Mouse (Mus musculus) forebrain, postnatal 0 days (tissue): Measurements from ENCODE around the gene Trp53i11. TPM values are rescaled to one million over a fixed set of nuclear protein-coding genes. Genes with fewer than 3 reads are reported as not detected.

Experiments used
- ATAC-seq: fragments of 200-750 bp; cut with Nextera tagmentation; 2 replicates; pipeline ENCODE4 v1.8.0; 2017; ENCODE audit warnings: mild to moderate bottlenecking, moderate library complexity
- DNase-seq: peaks from one replicate; pipeline ENCODE4 v3.0.0-alpha.2; 2015
- H3K27ac ChIP-seq: fragments of 300-500 bp; sonication (generic); 2 replicates; pipeline ENCODE4 v1.5.1; 2014; ENCODE audit warnings: low read depth, mild to moderate bottlenecking, antibody characterized with exemption, low read length, moderate library complexity, mixed read lengths
- H3K27me3 ChIP-seq: fragments of 300-500 bp; sonication (generic); 2 replicates; pipeline ENCODE4 v1.6.1; 2014; ENCODE audit warnings: mild to moderate bottlenecking, low read length, mixed read lengths; ENCODE audit not compliant: insufficient read depth
- H3K36me3 ChIP-seq: fragments of 300-500 bp; sonication (generic); 2 replicates; pipeline ENCODE4 v1.6.1; 2014; ENCODE audit warnings: mild to moderate bottlenecking, moderate library complexity; ENCODE audit not compliant: insufficient read depth
- H3K4me1 ChIP-seq: fragments of 300-500 bp; sonication (generic); 2 replicates; pipeline ENCODE4 v1.6.1; 2014; ENCODE audit warnings: antibody characterized with exemption; ENCODE audit not compliant: insufficient read depth
- H3K4me2 ChIP-seq: fragments of 300-500 bp; sonication (generic); 2 replicates; pipeline ENCODE4 v1.6.1; 2014; ENCODE audit warnings: low read depth, mild to moderate bottlenecking, moderate library complexity
- H3K4me3 ChIP-seq: fragments of 300-500 bp; sonication (generic); 2 replicates; pipeline ENCODE4 v1.5.1; 2014; ENCODE audit warnings: low read depth, low read length, mixed read lengths
- H3K9ac ChIP-seq: fragments of 300-500 bp; sonication (generic); 2 replicates; pipeline ENCODE4 v1.6.1; 2014; ENCODE audit warnings: mild to moderate bottlenecking
- H3K9me3 ChIP-seq: fragments of 300-500 bp; sonication (generic); 2 replicates; pipeline ENCODE4 v1.6.1; 2016; ENCODE audit warnings: low read length
- CTCF ChIP-seq: sonication (generic); IDR thresholded peaks from 2 replicates; pipeline ENCODE4 v1.5.1; 2016; ENCODE audit warnings: antibody characterized with exemption, control low read depth, low read depth
- WGBS: fragments of 180-500 bp; shearing (Covaris S2); extraction: QIAGEN DNeasy Blood & Tissue Kit; methylation state at CpG from one replicate; pipeline ENCODE4 v1.1.7; 2014; 5-methylcytosine and 5-hydroxymethylcytosine counted together
- polyA plus RNA-seq: library from polyadenylated mRNA; unstranded; fragments of >200 nt; fragmentation: Nextera tagmentation; extraction: Ambion mirVana; gene quantifications from 2 replicates; pipeline ENCODE4 v1.2.1, GENCODE M21; 2015
- total RNA-seq: library from RNA; depleted of rRNA; stranded (reverse); fragments of >200 nt; gene quantifications from 2 replicates; pipeline ENCODE4 v1.2.3, GENCODE M21; 2014; rRNA removed

Gene Trp53i11
- total and polyA plus RNA-seq, 2 experiments from 2014 or later, result 95.2 to 132 TPM

- WGBS, result 53% methylated on average over 1 of the region's 1 CpGs
- Histone ChIP-seq H3K4me3 (no peak overlapping the region), H3K36me3 (no peaks in the 10 kb centered on the region), H3K27me3 (no peaks in the 10 kb centered on the region), H3K9me3 (no peaks in the 10 kb centered on the region), H3K4me1 (no peaks in the 10 kb centered on the region), H3K4me2 (no peak overlapping the region), H3K9ac (no peak overlapping the region), H3K27ac (no peak overlapping the region)
- DNase-seq (no peak), ATAC-seq (no peak)
- no peak for TF ChIP-seq CTCF
Observed at GRCm38 (mm10) chr2:93237055-93237454, 49.7 kb downstream of the Trp53i11 start.

- WGBS, result 89% methylated on average over 6 of the region's 6 CpGs
- no peak for TF ChIP-seq CTCF
- no peak for ATAC-seq
Observed at GRCm38 (mm10) chr2:93238864-93239263, 51.5 kb downstream of the Trp53i11 start.

GRCm38 (mm10) chr2:93242166-93242565 is 54.8 kb downstream of the Trp53i11 start:
- no peak overlapping the region for H3K9ac ChIP-seq
- H3K4me3 ChIP-seq, result no peak overlapping the region
- no peaks in the 10 kb centered on the region for H3K36me3 ChIP-seq
- no peak overlapping the region for H3K27ac ChIP-seq
- no peaks in the 10 kb centered on the region for H3K9me3 ChIP-seq
- DNase-seq (no peak), ATAC-seq (no peak)
- 76% methylated on average over 5 of the region's 5 CpGs for WGBS
- 0 out of 2 replicates have a peak, but pooled peaks cover 4% of the 10 kb centered on the region for H3K4me1 ChIP-seq
- no peak for TF ChIP-seq CTCF
- no peak overlapping the region for H3K4me2 ChIP-seq
- no peaks in the 10 kb centered on the region for H3K27me3 ChIP-seq

More at GRCm38 (mm10) chr2:93238864-93239263, 51.5 kb downstream of the Trp53i11 start:
- Histone ChIP-seq H3K9ac (no peak overlapping the region), H3K4me1 (no peaks in the 10 kb centered on the region), H3K4me3 (no peak overlapping the region), H3K27me3 (no peaks in the 10 kb centered on the region), H3K27ac (no peak overlapping the region), H3K36me3 (no peaks in the 10 kb centered on the region), H3K9me3 (no peaks in the 10 kb centered on the region), H3K4me2 (no peak overlapping the region)
- DNase-seq, result no peak

GRCm38 (mm10) chr2:93243439-93244089 is 56.2 kb downstream of the Trp53i11 start:
- H3K4me1 ChIP-seq, result 0 out of 2 replicates have a peak, but pooled peaks cover 4% of the 10 kb centered on the region
- ATAC-seq (no peak), DNase-seq (no peak)
- TF ChIP-seq CTCF, result no peak
- H3K4me3 ChIP-seq, result no peak overlapping the region
- no peak overlapping the region for H3K9ac ChIP-seq
- H3K36me3 ChIP-seq, result no peaks in the 10 kb centered on the region
- no peaks in the 10 kb centered on the region for H3K27me3 ChIP-seq
- H3K4me2 ChIP-seq, result no peak overlapping the region
- H3K27ac ChIP-seq, result no peak overlapping the region
- no peaks in the 10 kb centered on the region for H3K9me3 ChIP-seq
- 74% methylated on average over 11 of the region's 11 CpGs for WGBS

GRCm38 (mm10) chr2:93244090-93244443 is 56.7 kb downstream of the Trp53i11 start:
- peak; percentile 62 for DNase-seq
- Histone ChIP-seq H3K9me3 (no peaks in the 10 kb centered on the region), H3K27me3 (no peaks in the 10 kb centered on the region), H3K36me3 (no peaks in the 10 kb centered on the region), H3K27ac (no peak overlapping the region), H3K4me3 (no peak overlapping the region), H3K4me2 (no peak overlapping the region), H3K4me1 (0 out of 2 replicates have a peak, but pooled peaks cover 4% of the 10 kb centered on the region), H3K9ac (no peak overlapping the region)
- no peak for TF ChIP-seq CTCF
- ATAC-seq, result peak; percentile 80
- 68% methylated on average over 8 of the region's 8 CpGs for WGBS

GRCm38 (mm10) chr2:93249058-93249457 is 61.7 kb downstream of the Trp53i11 start:
- Histone ChIP-seq H3K4me2 (no peak overlapping the region), H3K4me1 (0 out of 2 replicates have a peak, but pooled peaks cover 4% of the 10 kb centered on the region), H3K9me3 (no peaks in the 10 kb centered on the region), H3K27me3 (no peaks in the 10 kb centered on the region), H3K4me3 (no peak overlapping the region), H3K27ac (no peak overlapping the region), H3K36me3 (no peaks in the 10 kb centered on the region), H3K9ac (no peak overlapping the region)
- ATAC-seq, result no peak
- 56% methylated on average over 6 of the region's 6 CpGs for WGBS
- TF ChIP-seq CTCF, result no peak
- no peak for DNase-seq

GRCm38 (mm10) chr2:93250611-93251010 is 63.3 kb downstream of the Trp53i11 start:
- Histone ChIP-seq H3K4me2 (no peak overlapping the region), H3K4me1 (no peaks in the 10 kb centered on the region), H3K36me3 (no peaks in the 10 kb centered on the region), H3K9me3 (no peaks in the 10 kb centered on the region), H3K4me3 (no peak overlapping the region), H3K27me3 (no peaks in the 10 kb centered on the region), H3K27ac (no peak overlapping the region), H3K9ac (no peak overlapping the region)
- DNase-seq, result no peak
- no peak for TF ChIP-seq CTCF
- 0 out of 2 replicates have a peak, but pooled peaks have one; percentile 21 for ATAC-seq
- WGBS, result 48% methylated on average over 7 of the region's 7 CpGs

Other genes with a start within 250 kb of the Trp53i11 start
- gene Prdm11, start 141.4 kb upstream of the Trp53i11 start, total RNA-seq, result 7.8 and 7.9 TPM in 2 replicates
- gene Prdm11, start 141.4 kb upstream of the Trp53i11 start, polyA plus RNA-seq, result 1.5 and 1.9 TPM in 2 replicates
- 14.8 and 23.1 TPM in 2 replicates for gene Tspan18, start 147.0 kb downstream of the Trp53i11 start, total RNA-seq
- gene Tspan18, start 147.0 kb downstream of the Trp53i11 start, polyA plus RNA-seq, result 14.4 and 18.1 TPM in 2 replicates